Comparison of ENCODE assay signal across 17 mouse cellular contexts in the genomic region with DNA sequence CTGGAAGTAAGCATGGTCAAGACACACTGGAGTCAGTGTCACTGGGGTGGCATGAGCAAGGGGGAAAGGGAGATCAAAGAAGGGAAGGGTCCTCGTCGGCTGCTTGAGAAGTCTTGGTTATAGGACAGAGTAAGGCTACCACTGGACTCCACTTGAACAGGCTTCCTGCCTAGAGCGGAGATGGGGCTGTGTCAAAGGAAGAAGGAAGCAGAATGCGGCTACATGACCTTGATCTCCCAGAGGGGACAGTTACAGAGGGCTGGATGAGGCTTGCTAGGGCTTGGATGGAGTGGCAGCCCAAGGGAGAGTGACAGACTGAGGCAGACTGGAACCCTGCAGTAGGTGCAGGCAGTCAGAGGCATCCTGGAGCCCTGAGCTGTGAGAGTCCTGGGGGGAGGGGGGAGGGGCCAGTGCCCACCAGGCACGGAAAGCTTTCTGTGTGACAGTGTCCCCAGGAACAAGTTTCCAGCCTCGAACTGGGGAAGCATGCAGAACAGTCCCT. TPM values are rescaled to one million over a fixed set of nuclear protein-coding genes. Genes with fewer than 3 reads are reported as not detected.
DNase-seq lines count a peak whose midpoint lies in the region; ATAC-seq and TF ChIP-seq lines count a peak whose summit lies in the region.
"Had no signal": no experiment of that assay in that cellular context is flagged by ENCODE, and none has a peak within 500 bp of the region (broad histone marks: within the 10 kb centered on the region; RNA-seq: fewer than 3 reads in every experiment).

No protein-coding gene starts in this region.

- peak overlapping the region; percentile 42 for H3K27ac ChIP-seq in heart, embryonic 13.5 days (replicated peaks)
- peak overlapping the region; percentile 12; the same call in 1 of the 2 replicates for H3K27ac ChIP-seq in lung, embryonic 14.5 days (ENCODE audit: low read depth)
- peak overlapping the region; percentile 65 for H3K27ac ChIP-seq in embryonic facial prominence, embryonic 10.5 days (replicated peaks)
- H3K27ac ChIP-seq: embryonic facial prominence, embryonic 13.5 days; intestine, embryonic 15.5 days; kidney, postnatal 0 days; layer of hippocampus, adult 2 months had no signal

- no peaks in the 10 kb centered on the region for H3K9me3 ChIP-seq in heart, embryonic 13.5 days
- H3K9me3 ChIP-seq in lung, embryonic 14.5 days (ENCODE audit: low read depth, low read length) = no peaks in the 10 kb centered on the region
- no peaks in the 10 kb centered on the region for H3K9me3 ChIP-seq in embryonic facial prominence, embryonic 10.5 days
- H3K9me3 ChIP-seq: embryonic facial prominence, embryonic 13.5 days; intestine, embryonic 15.5 days had no signal

- no peak overlapping the region for H3K4me3 ChIP-seq in heart, embryonic 13.5 days
- H3K4me3 ChIP-seq in lung, embryonic 14.5 days (ENCODE audit: low read depth, low read length) = no peak overlapping the region
- no peak overlapping the region for H3K4me3 ChIP-seq in embryonic facial prominence, embryonic 10.5 days
- H3K4me3 ChIP-seq: embryonic facial prominence, embryonic 13.5 days; intestine, embryonic 15.5 days; layer of hippocampus, adult 2 months had no signal

- no peaks in the 10 kb centered on the region for H3K27me3 ChIP-seq in heart, embryonic 13.5 days (replicated peaks)
- no peaks in the 10 kb centered on the region for H3K27me3 ChIP-seq in lung, embryonic 14.5 days (ENCODE audit: insufficient read depth, low read length)
- no peaks in the 10 kb centered on the region for H3K27me3 ChIP-seq in embryonic facial prominence, embryonic 10.5 days (replicated peaks; ENCODE audit: low read depth, poor library complexity, severe bottlenecking)
- H3K27me3 ChIP-seq: CH12.LX; embryonic facial prominence, embryonic 13.5 days; intestine, embryonic 15.5 days had no signal

- peak overlapping the region; percentile 56; the same call in 1 of the 2 replicates for H3K9ac ChIP-seq in heart, embryonic 13.5 days
- H3K9ac ChIP-seq in lung, embryonic 14.5 days = no peak overlapping the region
- H3K9ac ChIP-seq: embryonic facial prominence, embryonic 13.5 days; intestine, embryonic 15.5 days had no signal

- intact Hi-C loops in heart, postnatal 36 days (cut with DNase I) = no loop called here
- intact Hi-C loops in left cerebral cortex, postnatal 4 days (cut with DNase I) = no loop called here

- peaks cover 5% of the 10 kb centered on the region; the same call in 1 of the 2 replicates for H3K36me3 ChIP-seq in heart, embryonic 13.5 days
- no peaks in the 10 kb centered on the region for H3K36me3 ChIP-seq in lung, embryonic 14.5 days (ENCODE audit: insufficient read depth)
- no peaks in the 10 kb centered on the region for H3K36me3 ChIP-seq in embryonic facial prominence, embryonic 10.5 days (replicated peaks)
- H3K36me3 ChIP-seq: embryonic facial prominence, embryonic 13.5 days; intestine, embryonic 15.5 days had no signal

- peaks cover 73% of the 10 kb centered on the region for H3K4me1 ChIP-seq in heart, embryonic 13.5 days
- H3K4me1 ChIP-seq in lung, embryonic 14.5 days (ENCODE audit: insufficient read depth) = peaks cover 7% of the 10 kb centered on the region
- H3K4me1 ChIP-seq in embryonic facial prominence, embryonic 10.5 days = peaks cover 49% of the 10 kb centered on the region

- no peak for TF ChIP-seq CTCF in lung, embryonic 14.5 days (IDR thresholded peaks at IDR 0.05; ENCODE audit: low read depth)

- no peak overlapping the region for H3K4me2 ChIP-seq in heart, embryonic 13.5 days
- H3K4me2 ChIP-seq in lung, embryonic 14.5 days = no peak overlapping the region
- H3K4me2 ChIP-seq: embryonic facial prominence, embryonic 13.5 days; intestine, embryonic 15.5 days had no signal

- peak; percentile 28 for DNase-seq in adrenal gland, postnatal 14 days
- DNase-seq in adrenal gland, postnatal 36 days = no peak
- DNase-seq in heart, postnatal 36 days = no peak
- DNase-seq in lung, embryonic 14.5 days = no peak
- DNase-seq in lung, postnatal 4 days = no peak
- no peak for DNase-seq in embryonic facial prominence, embryonic 10.5 days (ENCODE audit: low spot score)
- no peak for DNase-seq in left cerebral cortex, postnatal 4 days
- DNase-seq: adrenal gland, postnatal 10 days; cerebellum, adult 2 months; gastrocnemius, postnatal 25 days; lung, adult 2 months had no signal

- 46% methylated on average over 6 of the region's 6 CpGs for WGBS in heart, embryonic 13.5 days
- 51% methylated on average over 6 of the region's 6 CpGs for WGBS in lung, embryonic 14.5 days
- WGBS in embryonic facial prominence, embryonic 10.5 days = 62% methylated on average over 6 of the region's 6 CpGs

- no peak for ATAC-seq in heart, embryonic 13.5 days (ENCODE audit: extremely low read depth, insufficient number of reproducible peaks, low FRiP score, low TSS enrichment)
- ATAC-seq in lung, embryonic 14.5 days (ENCODE audit: insufficient read depth) = no peak
- ATAC-seq: intestine, embryonic 15.5 days had no signal

RNA-seq across cellular contexts. Expression of a gene that starts 5.8 kb away (rescaled TPM):
- total RNA-seq in adrenal gland, postnatal 14 days (2021) = 105 and 106 TPM in 2 replicates
- total RNA-seq in adrenal gland, postnatal 36 days (2021) = 10 to 100 TPM; 96.0 to 97.8 TPM
- 148 and 155 TPM in 2 replicates for polyA plus RNA-seq in heart, embryonic 13.5 days (2015; fragmentation: Nextera tagmentation; extraction: Ambion mirVana)
- total RNA-seq in heart, postnatal 36 days (2021) = 100 to 1,000 TPM; 123 to 136 TPM
- polyA plus RNA-seq in lung, embryonic 14.5 days (2014; fragmentation: Nextera tagmentation; extraction: Ambion mirVana) = 91.1 and 98.5 TPM in 2 replicates
- polyA plus RNA-seq in embryonic facial prominence, embryonic 10.5 days (2016; fragmentation: Nextera tagmentation; extraction: Ambion mirVana) = 23.7 and 25.5 TPM in 2 replicates
- total RNA-seq in left cerebral cortex, postnatal 4 days (2021) = 10 to 100 TPM; 21.2 to 26.1 TPM

RNA-seq across cellular contexts. Expression of a gene that starts 19.0 kb away (rescaled TPM):
- 53.2 and 61.4 TPM in 2 replicates for total RNA-seq in adrenal gland, postnatal 14 days (2021)
- total RNA-seq in adrenal gland, postnatal 36 days (2021) = 10 to 100 TPM; 49.4 to 50.0 TPM
- polyA plus RNA-seq in heart, embryonic 13.5 days (2015; fragmentation: Nextera tagmentation; extraction: Ambion mirVana) = 302 and 318 TPM in 2 replicates
- total RNA-seq in heart, postnatal 36 days (2021) = 100 to 1,000 TPM; 631 to 727 TPM
- polyA plus RNA-seq in lung, embryonic 14.5 days (2014; fragmentation: Nextera tagmentation; extraction: Ambion mirVana) = 34.3 and 35.8 TPM in 2 replicates
- 20.5 and 24.7 TPM in 2 replicates for polyA plus RNA-seq in embryonic facial prominence, embryonic 10.5 days (2016; fragmentation: Nextera tagmentation; extraction: Ambion mirVana)
- 100 to 1,000 TPM; 100 to 106 TPM for total RNA-seq in left cerebral cortex, postnatal 4 days (2021)

RNA-seq across cellular contexts. Expression of a gene that starts 41.1 kb away (rescaled TPM):
- 54.1 and 56.5 TPM in 2 replicates for total RNA-seq in adrenal gland, postnatal 14 days (2021)
- 10 to 100 TPM; 38.3 to 58.1 TPM for total RNA-seq in adrenal gland, postnatal 36 days (2021)
- polyA plus RNA-seq in heart, embryonic 13.5 days (2015; fragmentation: Nextera tagmentation; extraction: Ambion mirVana) = 24.8 and 29.1 TPM in 2 replicates
- total RNA-seq in heart, postnatal 36 days (2021) = 100 to 1,000 TPM; 108 to 116 TPM
- 8.3 and 11.1 TPM in 2 replicates for polyA plus RNA-seq in lung, embryonic 14.5 days (2014; fragmentation: Nextera tagmentation; extraction: Ambion mirVana)
- polyA plus RNA-seq in embryonic facial prominence, embryonic 10.5 days (2016; fragmentation: Nextera tagmentation; extraction: Ambion mirVana) = 17.1 and 17.3 TPM in 2 replicates
- total RNA-seq in left cerebral cortex, postnatal 4 days (2021) = 10 to 100 TPM; 78.8 to 91.8 TPM

RNA-seq across cellular contexts. Expression of a gene that starts 53.7 kb away (rescaled TPM):
- 12.0 and 13.5 TPM in 2 replicates for total RNA-seq in adrenal gland, postnatal 14 days (2021)
- total RNA-seq in adrenal gland, postnatal 36 days (2021) = 10 to 100 TPM in 1 of 2 experiments, 1 to 10 TPM in 1; 7.9 to 11.0 TPM
- polyA plus RNA-seq in heart, embryonic 13.5 days (2015; fragmentation: Nextera tagmentation; extraction: Ambion mirVana) = 37.6 and 38.7 TPM in 2 replicates
- total RNA-seq in heart, postnatal 36 days (2021) = 10 to 100 TPM; 18.7 to 21.7 TPM
- 22.0 and 23.8 TPM in 2 replicates for polyA plus RNA-seq in lung, embryonic 14.5 days (2014; fragmentation: Nextera tagmentation; extraction: Ambion mirVana)
- polyA plus RNA-seq in embryonic facial prominence, embryonic 10.5 days (2016; fragmentation: Nextera tagmentation; extraction: Ambion mirVana) = 25.1 and 26.4 TPM in 2 replicates
- 10 to 100 TPM; 35.7 to 38.4 TPM for total RNA-seq in left cerebral cortex, postnatal 4 days (2021)

Comparison
In these comparisons a context has a peak if more than half of its experiments do, and no peak if none do; other contexts are left out.
1. H3K27ac ChIP-seq: peak in every context shown above with its lines; median percentile 65 in embryonic facial prominence, embryonic 10.5 days; 42 in heart, embryonic 13.5 days; 12 in lung, embryonic 14.5 days.
2. RNA of a gene that starts 19.0 kb away (total RNA-seq): 631 to 727 TPM in heart, postnatal 36 days; 100 to 106 TPM in left cerebral cortex, postnatal 4 days, 53.2 to 61.4 TPM in adrenal gland, postnatal 14 days and 49.4 to 50.0 TPM in adrenal gland, postnatal 36 days; every median in the first group is over 4 times any median in the second.